In genomic region chrX:159191581-159191980, GRCm38 (mm10) we compare ENCODE assay signal across 21 mouse cellular contexts. TPM values are rescaled to one million over a fixed set of nuclear protein-coding genes. Genes with fewer than 3 reads are reported as not detected.
DNase-seq lines count a peak whose midpoint lies in the region; ATAC-seq lines count a peak whose summit lies in the region.
"Had no signal": no experiment of that assay in that cellular context is flagged by ENCODE, and none has a peak within 500 bp of the region (broad histone marks: within the 10 kb centered on the region; RNA-seq: fewer than 3 reads in every experiment).

No protein-coding gene starts in this region.

- H3K4me1 ChIP-seq in kidney, embryonic 15.5 days: no peaks in the 10 kb centered on the region
- H3K4me1 ChIP-seq: embryonic facial prominence, embryonic 13.5 days; embryonic facial prominence, embryonic 15.5 days; forebrain, embryonic 10.5 days; forebrain, embryonic 12.5 days had no signal

- H3K4me2 ChIP-seq in kidney, embryonic 15.5 days: no peak overlapping the region
- H3K4me2 ChIP-seq: embryonic facial prominence, embryonic 13.5 days; embryonic facial prominence, embryonic 15.5 days; forebrain, embryonic 12.5 days had no signal

- 0 out of 2 replicates have a peak, but pooled peaks have one; percentile 15 for ATAC-seq in kidney, embryonic 15.5 days (replicated peaks; ENCODE audit: low FRiP score)
- ATAC-seq: forebrain, embryonic 14.5 days; forebrain, embryonic 16.5 days had no signal

- WGBS in kidney, embryonic 15.5 days: 49% methylated on average over 4 of the region's 4 CpGs

- H3K4me3 ChIP-seq in kidney, embryonic 15.5 days (replicated peaks): no peak overlapping the region
- H3K4me3 ChIP-seq: embryonic facial prominence, embryonic 13.5 days; embryonic facial prominence, embryonic 15.5 days; erythroblast, embryonic 14.5 days; forebrain, embryonic 10.5 days; forebrain, embryonic 12.5 days had no signal

- H3K27me3 ChIP-seq in kidney, embryonic 15.5 days: peaks cover 30% of the 10 kb centered on the region
- no peaks in the 10 kb centered on the region for H3K27me3 ChIP-seq in splenic B cell, adult 2 months (ENCODE audit: control insufficient read depth, insufficient read depth, low read length, poor library complexity, severe bottlenecking)
- H3K27me3 ChIP-seq: embryonic facial prominence, embryonic 15.5 days; forebrain, embryonic 12.5 days had no signal

- DNase-seq in kidney, postnatal 10 days: no peak
- DNase-seq in A20 (ENCODE audit: low read depth, low spot score): peak; percentile 70
- peak; percentile 56 for DNase-seq in splenic B cell, adult 2 months (ENCODE audit: low read depth, low spot score)
- DNase-seq in lung, postnatal 25 days (ENCODE audit: low spot score): no peak
- DNase-seq: adrenal gland, adult 8-10 months; adrenal gland, postnatal 14 days; adrenal gland, postnatal 36 days; cerebellum, adult 11-12 months; cerebellum, adult 2 months; cerebellum, adult 9-10 months; cerebellum, postnatal 14 days; cerebellum, postnatal 36 days; embryo, embryonic 11 days had no signal

- H3K27ac ChIP-seq in kidney, embryonic 15.5 days: no peak overlapping the region
- H3K27ac ChIP-seq: embryonic facial prominence, embryonic 13.5 days; embryonic facial prominence, embryonic 15.5 days; forebrain, embryonic 10.5 days; forebrain, embryonic 12.5 days had no signal

- H3K9ac ChIP-seq in kidney, embryonic 15.5 days: no peak overlapping the region
- H3K9ac ChIP-seq: embryonic facial prominence, embryonic 13.5 days; embryonic facial prominence, embryonic 15.5 days; forebrain, embryonic 12.5 days had no signal

- H3K36me3 ChIP-seq in kidney, embryonic 15.5 days: no peaks in the 10 kb centered on the region
- no peaks in the 10 kb centered on the region for H3K36me3 ChIP-seq in splenic B cell, adult 2 months (ENCODE audit: control insufficient read depth, insufficient read depth, low read length, poor library complexity, severe bottlenecking)
- H3K36me3 ChIP-seq: embryonic facial prominence, embryonic 13.5 days; embryonic facial prominence, embryonic 15.5 days; forebrain, embryonic 10.5 days; forebrain, embryonic 12.5 days had no signal

- H3K9me3 ChIP-seq in kidney, embryonic 15.5 days (replicated peaks): no peaks in the 10 kb centered on the region
- H3K9me3 ChIP-seq: embryonic facial prominence, embryonic 13.5 days; embryonic facial prominence, embryonic 15.5 days; forebrain, embryonic 10.5 days; forebrain, embryonic 12.5 days had no signal

RNA-seq across cellular contexts. Expression of gene Rps6ka3, which starts 18.5 kb away (rescaled TPM):
- 7.9 and 8.1 TPM in 2 replicates for polyA plus RNA-seq in kidney, embryonic 15.5 days (2015; fragmentation: Nextera tagmentation; extraction: Ambion mirVana)

Comparison
In these comparisons a context has a peak if more than half of its experiments do, and no peak if none do; other contexts are left out.
1. DNase-seq: peak in A20 (single experiment) and splenic B cell, adult 2 months (single experiment); none in kidney, postnatal 10 days (single experiment) and lung, postnatal 25 days (single experiment).